Mouse (Mus musculus): ENCODE results near the gene Slc25a42.

GRCm38 (mm10) chr8:70150158-70150557 lies 61.9 kb downstream of the Slc25a42 start:
- TF ChIP-seq CTCF (IDR thresholded peaks at IDR 0.05; ENCODE audit: control insufficient read depth, insufficient read depth, low read length): no peak
- TF ChIP-seq POLR2A (IDR thresholded peaks at IDR 0.05; ENCODE audit: borderline replicate concordance, control insufficient read depth, low read depth, low read length): no peak
